Mouse (Mus musculus): ENCODE data around the gene Vgll1.
A peak's percentile ranks its signal among the peaks of the same experiment; 100 is the strongest.

Gene Vgll1

GRCm38 (mm10) chrX:57087806-57088205, at the start of gene Vgll1:
Vgll1 (plus strand) TSS chrX:57088106.
- no peak for DNase-seq (ENCODE audit: low spot score in 2 of 2)

- DNase-seq (ENCODE audit: low spot score in 2 of 2) = no peak
Observed at GRCm38 (mm10) chrX:57042774-57043173, 45.1 kb upstream of the Vgll1 start, which contains the start of gene Brs3. Brs3 (plus strand) TSS chrX:57043074.

GRCm38 (mm10) chrX:57043869-57044268, 44.0 kb upstream of the Vgll1 start:
- DNase-seq (ENCODE audit: low spot score in 2 of 2) = no peak

- no peak for DNase-seq (ENCODE audit: low spot score in 2 of 2)
Observed at GRCm38 (mm10) chrX:57052848-57053173, 35.1 kb upstream of the Vgll1 start.

- DNase-seq (ENCODE audit: low spot score in 2 of 2) = peak; percentile 77 to 79
Observed at GRCm38 (mm10) chrX:57053174-57053992, 34.5 kb upstream of the Vgll1 start, which contains the start of gene Htatsf1. Htatsf1 (plus strand) TSS chrX:57053583.

GRCm38 (mm10) chrX:57053993-57054385, 33.9 kb upstream of the Vgll1 start:
- DNase-seq (ENCODE audit: low spot score in 2 of 2) = no peak

- DNase-seq (ENCODE audit: low spot score in 2 of 2) = no peak
Observed at GRCm38 (mm10) chrX:57081496-57081895, 6.4 kb upstream of the Vgll1 start.

- no peak for DNase-seq (ENCODE audit: low spot score in 2 of 2)
Observed at GRCm38 (mm10) chrX:57103415-57103814, 15.5 kb downstream of the Vgll1 start.

- DNase-seq (ENCODE audit: low spot score in 2 of 2) = no peak
Observed at GRCm38 (mm10) chrX:57106956-57107355, 19.1 kb downstream of the Vgll1 start.

- DNase-seq (ENCODE audit: low spot score in 2 of 2) = no peak
Observed at GRCm38 (mm10) chrX:57118143-57118542, 30.2 kb downstream of the Vgll1 start.

- no peak for DNase-seq (ENCODE audit: low spot score in 2 of 2)
Observed at GRCm38 (mm10) chrX:57120768-57121167, 32.9 kb downstream of the Vgll1 start.

GRCm38 (mm10) chrX:57130633-57131032, 42.7 kb downstream of the Vgll1 start:
- DNase-seq (ENCODE audit: low spot score in 2 of 2) = no peak

GRCm38 (mm10) chrX:57137627-57138026, 49.7 kb downstream of the Vgll1 start:
- DNase-seq (ENCODE audit: low spot score in 2 of 2) = no peak

- no peak for DNase-seq (ENCODE audit: low spot score in 2 of 2)
Observed at GRCm38 (mm10) chrX:57153520-57153919, 65.6 kb downstream of the Vgll1 start.
